Mouse (Mus musculus): ENCODE data around the gene Eps8l1.
A peak's percentile ranks its signal among the peaks of the same experiment; 100 is the strongest.
"Not testable (repeated sequence)": the region's sequence is repeated elsewhere in the genome, so short reads cannot be mapped to it uniquely, and the experiment has no call there.

Gene Eps8l1

GRCm38 (mm10) chr7:4460576-4461434 is at the start of gene Eps8l1:
Eps8l1 (plus strand) TSS chr7:4460674.
- DNase-seq (ENCODE audit: low spot score in 2 of 2): no peak

GRCm38 (mm10) chr7:4412406-4412805 is 48.1 kb upstream of the Eps8l1 start:
- DNase-seq (ENCODE audit: low spot score in 2 of 2): not testable (repeated sequence)

- no peak for DNase-seq (ENCODE audit: low spot score in 2 of 2)
Observed at GRCm38 (mm10) chr7:4419681-4420080, 40.8 kb upstream of the Eps8l1 start.

GRCm38 (mm10) chr7:4420230-4420629 is 40.2 kb upstream of the Eps8l1 start:
- no peak for DNase-seq (ENCODE audit: low spot score in 2 of 2)

GRCm38 (mm10) chr7:4427161-4427912 is 33.1 kb upstream of the Eps8l1 start:
- DNase-seq (ENCODE audit: low spot score in 2 of 2): peak; percentile 78 to 89

- no peak for DNase-seq (ENCODE audit: low spot score in 2 of 2)
Observed at GRCm38 (mm10) chr7:4430246-4430844, 30.1 kb upstream of the Eps8l1 start.

- peak; percentile 43 to 58 for DNase-seq (ENCODE audit: low spot score in 2 of 2)
Observed at GRCm38 (mm10) chr7:4431548-4431947, 28.9 kb upstream of the Eps8l1 start.

- no peak for DNase-seq (ENCODE audit: low spot score in 2 of 2)
Observed at GRCm38 (mm10) chr7:4432026-4432425, 28.4 kb upstream of the Eps8l1 start.

- no peak for DNase-seq (ENCODE audit: low spot score in 2 of 2)
Observed at GRCm38 (mm10) chr7:4437721-4438120, 22.8 kb upstream of the Eps8l1 start.

GRCm38 (mm10) chr7:4440549-4440948 is 19.9 kb upstream of the Eps8l1 start:
- no peak for DNase-seq (ENCODE audit: low spot score in 2 of 2)

- peak; percentile 78 to 82 for DNase-seq (ENCODE audit: low spot score in 2 of 2)
Observed at GRCm38 (mm10) chr7:4445216-4445791, 15.2 kb upstream of the Eps8l1 start, which contains the start of gene Rdh13. Rdh13 (minus strand) TSS chr7:4445649.

GRCm38 (mm10) chr7:4447138-4447537 is 13.3 kb upstream of the Eps8l1 start:
- no peak for DNase-seq (ENCODE audit: low spot score in 2 of 2)

GRCm38 (mm10) chr7:4448439-4448838 is 12.0 kb upstream of the Eps8l1 start:
- no peak for DNase-seq (ENCODE audit: low spot score in 2 of 2)

- DNase-seq (ENCODE audit: low spot score in 2 of 2): no peak
Observed at GRCm38 (mm10) chr7:4449211-4449610, 11.3 kb upstream of the Eps8l1 start.

GRCm38 (mm10) chr7:4452644-4453043 is 7.8 kb upstream of the Eps8l1 start:
- DNase-seq (ENCODE audit: low spot score in 2 of 2): no peak

- no peak for DNase-seq (ENCODE audit: low spot score in 2 of 2)
Observed at GRCm38 (mm10) chr7:4464194-4464824, 3.8 kb downstream of the Eps8l1 start.

GRCm38 (mm10) chr7:4467801-4468200 is 7.3 kb downstream of the Eps8l1 start:
- DNase-seq (ENCODE audit: low spot score in 2 of 2): no peak

- no peak for DNase-seq (ENCODE audit: low spot score in 2 of 2)
Observed at GRCm38 (mm10) chr7:4470275-4471178, 10.1 kb downstream of the Eps8l1 start.

- DNase-seq (ENCODE audit: low spot score in 2 of 2): peak; percentile 22 to 27
Observed at GRCm38 (mm10) chr7:4471179-4471555, 10.7 kb downstream of the Eps8l1 start.

- DNase-seq (ENCODE audit: low spot score in 2 of 2): no peak
Observed at GRCm38 (mm10) chr7:4473940-4474339, 13.5 kb downstream of the Eps8l1 start.

Data from spleen, postnatal 36 days (tissue).